Mouse (Mus musculus) midbrain, embryonic 14.5 days (tissue): ENCODE data around the gene Tbl1x. TPM values are rescaled to one million over a fixed set of nuclear protein-coding genes. Genes with fewer than 3 reads are reported as not detected.

Experiments
- ATAC-seq: fragments of 200-750 bp; cut with Nextera tagmentation; 2 replicates; pipeline ENCODE4 v1.8.0; 2017; ENCODE audit warnings: moderate number of reproducible peaks, moderate library complexity; ENCODE audit not compliant: low FRiP score, low TSS enrichment
- DNase-seq: peaks from one replicate; pipeline ENCODE4 v3.0.0-alpha.2; 2015
- H3K27ac ChIP-seq: fragments of 300-500 bp; sonication (generic); replicated peaks from 2 replicates; pipeline ENCODE4 v1.5.1; 2014; ENCODE audit warnings: mild to moderate bottlenecking, low read depth, low read length, moderate library complexity
- H3K27me3 ChIP-seq: fragments of 300-500 bp; sonication (generic); 2 replicates; pipeline ENCODE4 v1.6.1; 2014; ENCODE audit warnings: low read length, control low read depth, mixed read lengths; ENCODE audit not compliant: control insufficient read depth, insufficient read depth
- H3K36me3 ChIP-seq: fragments of 300-500 bp; sonication (generic); 2 replicates; pipeline ENCODE4 v1.6.1; 2014; ENCODE audit warnings: low read length, control low read depth; ENCODE audit not compliant: control insufficient read depth, insufficient read depth
- H3K4me1 ChIP-seq: fragments of 300-500 bp; sonication (generic); 2 replicates; pipeline ENCODE4 v1.6.1; 2014; ENCODE audit warnings: mild to moderate bottlenecking, antibody characterized with exemption, low read length, control low read depth; ENCODE audit not compliant: control insufficient read depth, insufficient read depth
- H3K4me2 ChIP-seq: fragments of 300-500 bp; sonication (generic); 2 replicates; pipeline ENCODE4 v1.6.1; 2014; ENCODE audit warnings: mild to moderate bottlenecking, low read length, moderate library complexity
- H3K4me3 ChIP-seq: fragments of 300-500 bp; sonication (generic); replicated peaks from 2 replicates; pipeline ENCODE4 v1.5.1; 2014; ENCODE audit warnings: low read depth, low read length
- H3K9ac ChIP-seq: fragments of 300-500 bp; sonication (generic); replicated peaks from 2 replicates; pipeline ENCODE4 v1.6.1; 2014; ENCODE audit warnings: mild to moderate bottlenecking, low read length, moderate library complexity
- H3K9me3 ChIP-seq: fragments of 300-500 bp; sonication (generic); 2 replicates; pipeline ENCODE4 v1.6.1; 2016; ENCODE audit warnings: low read length, control low read depth, mixed read lengths; ENCODE audit not compliant: control insufficient read depth
- WGBS: fragments of 180-500 bp; shearing (Covaris S2); extraction: QIAGEN DNeasy Blood & Tissue Kit; methylation state at CpG from one replicate; pipeline ENCODE4 v1.1.7; 2014; 5-methylcytosine and 5-hydroxymethylcytosine counted together
- polyA plus RNA-seq: library from polyadenylated mRNA; unstranded; fragments of >200 nt; fragmentation: Nextera tagmentation; extraction: Ambion mirVana; gene quantifications from 2 replicates; pipeline ENCODE4 v1.2.1, GENCODE M21; 2014

Gene Tbl1x
- polyA plus RNA-seq, result 39.2 and 54.1 TPM in 2 replicates

- WGBS, result 22% methylated on average over 70 of the region's 76 CpGs
- Histone ChIP-seq H3K9me3 (no peaks in the 10 kb centered on the region), H3K4me2 (peak within 1 kb of the TSS; percentile 61), H3K9ac (peak within 1 kb of the TSS; percentile 78), H3K36me3 (no peaks in the 10 kb centered on the region), H3K27ac (peak within 1 kb of the TSS; percentile 95), H3K27me3 (no peaks in the 10 kb centered on the region), H3K4me1 (no peaks in the 10 kb centered on the region), H3K4me3 (peak within 1 kb of the TSS; percentile 59)
- DNase-seq, result peak; percentile 86
- peak; percentile 83 for ATAC-seq
These were observed at the start of gene Tbl1x for GRCm38 (mm10) chrX:77510371-77511300. Gene Tbl1x (plus strand): TSS chrX:77511013.

- H3K4me3 ChIP-seq, result no peak overlapping the region
- H3K27me3 ChIP-seq, result no peaks in the 10 kb centered on the region
- H3K9ac ChIP-seq, result no peak overlapping the region
- WGBS, result 72% methylated on average over 1 of the region's 1 CpGs
- H3K36me3 ChIP-seq, result no peaks in the 10 kb centered on the region
- ATAC-seq (no peak), DNase-seq (no peak)
- no peaks in the 10 kb centered on the region for H3K4me1 ChIP-seq
- no peak overlapping the region for H3K4me2 ChIP-seq
- no peaks in the 10 kb centered on the region for H3K9me3 ChIP-seq
- no peak overlapping the region for H3K27ac ChIP-seq
These were observed 41.6 kb upstream of the Tbl1x start for GRCm38 (mm10) chrX:77469216-77469615.

DNA sequence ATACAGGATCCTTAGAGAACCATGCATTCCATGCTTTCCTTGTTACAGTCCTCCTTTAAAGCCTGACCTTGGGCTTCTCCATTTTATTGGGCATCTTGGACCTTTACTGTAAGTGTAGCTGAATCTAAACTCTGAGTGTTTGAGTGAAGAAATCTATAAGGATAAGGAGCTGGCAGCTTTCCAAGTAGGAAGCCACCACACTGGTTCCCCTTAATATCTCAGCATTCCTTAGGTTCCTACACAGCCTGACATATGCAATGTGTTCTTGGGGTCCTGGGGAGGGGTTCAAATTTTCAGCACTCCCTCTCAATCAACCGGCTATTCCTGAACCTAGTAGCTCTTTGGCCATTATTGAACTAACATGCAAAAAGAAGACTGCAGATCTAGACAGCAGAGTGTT is 38.0 kb upstream of the Tbl1x start:
- Histone ChIP-seq H3K4me2 (no peak overlapping the region), H3K9me3 (no peaks in the 10 kb centered on the region), H3K4me3 (no peak overlapping the region), H3K27ac (no peak overlapping the region), H3K36me3 (no peaks in the 10 kb centered on the region), H3K9ac (no peak overlapping the region), H3K4me1 (no peaks in the 10 kb centered on the region), H3K27me3 (no peaks in the 10 kb centered on the region)
- WGBS, result 88% methylated on average over 1 of the region's 1 CpGs
- DNase-seq (no peak), ATAC-seq (no peak)

DNA sequence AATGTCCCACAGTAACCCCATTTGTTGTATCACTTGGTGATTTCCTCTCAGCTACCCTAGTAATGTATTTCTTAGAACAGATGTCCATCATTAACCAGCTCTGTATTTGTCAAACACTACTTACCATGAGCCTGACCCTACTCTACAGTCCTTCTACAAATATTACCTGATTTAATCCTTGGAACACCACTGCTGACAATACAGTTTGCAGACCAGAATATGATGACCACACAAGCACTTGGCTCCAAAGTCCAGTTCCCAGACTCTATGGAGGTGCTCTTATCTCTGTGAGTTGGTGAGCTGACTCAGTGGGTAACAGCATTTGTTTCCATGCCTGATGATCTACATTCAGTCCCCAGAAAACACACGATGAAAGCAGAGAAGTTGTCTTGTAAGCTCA is 37.3 kb upstream of the Tbl1x start:
- Histone ChIP-seq H3K4me2 (no peak overlapping the region), H3K9ac (no peak overlapping the region), H3K4me1 (no peaks in the 10 kb centered on the region), H3K27ac (no peak overlapping the region), H3K36me3 (no peaks in the 10 kb centered on the region), H3K27me3 (no peaks in the 10 kb centered on the region), H3K9me3 (no peaks in the 10 kb centered on the region), H3K4me3 (no peak overlapping the region)
- DNase-seq, result no peak
- 77% methylated on average over 1 of the region's 1 CpGs for WGBS
- no peak for ATAC-seq

- peak; percentile 8 for DNase-seq
- 15% methylated on average over 1 of the region's 1 CpGs for WGBS
- ATAC-seq, result no peak
- H3K27me3 ChIP-seq, result no peaks in the 10 kb centered on the region
- H3K9ac ChIP-seq, result no peak overlapping the region
- no peak overlapping the region for H3K4me3 ChIP-seq
- no peak overlapping the region for H3K4me2 ChIP-seq
- H3K4me1 ChIP-seq, result no peaks in the 10 kb centered on the region
- H3K36me3 ChIP-seq, result no peaks in the 10 kb centered on the region
- no peak overlapping the region for H3K27ac ChIP-seq
- no peaks in the 10 kb centered on the region for H3K9me3 ChIP-seq
These were observed 36.3 kb upstream of the Tbl1x start for GRCm38 (mm10) chrX:77474551-77474950.

GRCm38 (mm10) chrX:77477526-77477925 is 33.3 kb upstream of the Tbl1x start:
- WGBS, result 83% methylated on average over 2 of the region's 2 CpGs
- no peaks in the 10 kb centered on the region for H3K27me3 ChIP-seq
- H3K9me3 ChIP-seq, result no peaks in the 10 kb centered on the region
- no peak overlapping the region for H3K27ac ChIP-seq
- H3K4me1 ChIP-seq, result no peaks in the 10 kb centered on the region
- H3K4me3 ChIP-seq, result no peak overlapping the region
- no peaks in the 10 kb centered on the region for H3K36me3 ChIP-seq
- H3K4me2 ChIP-seq, result no peak overlapping the region
- ATAC-seq, result no peak
- no peak overlapping the region for H3K9ac ChIP-seq
- no peak for DNase-seq

DNA sequence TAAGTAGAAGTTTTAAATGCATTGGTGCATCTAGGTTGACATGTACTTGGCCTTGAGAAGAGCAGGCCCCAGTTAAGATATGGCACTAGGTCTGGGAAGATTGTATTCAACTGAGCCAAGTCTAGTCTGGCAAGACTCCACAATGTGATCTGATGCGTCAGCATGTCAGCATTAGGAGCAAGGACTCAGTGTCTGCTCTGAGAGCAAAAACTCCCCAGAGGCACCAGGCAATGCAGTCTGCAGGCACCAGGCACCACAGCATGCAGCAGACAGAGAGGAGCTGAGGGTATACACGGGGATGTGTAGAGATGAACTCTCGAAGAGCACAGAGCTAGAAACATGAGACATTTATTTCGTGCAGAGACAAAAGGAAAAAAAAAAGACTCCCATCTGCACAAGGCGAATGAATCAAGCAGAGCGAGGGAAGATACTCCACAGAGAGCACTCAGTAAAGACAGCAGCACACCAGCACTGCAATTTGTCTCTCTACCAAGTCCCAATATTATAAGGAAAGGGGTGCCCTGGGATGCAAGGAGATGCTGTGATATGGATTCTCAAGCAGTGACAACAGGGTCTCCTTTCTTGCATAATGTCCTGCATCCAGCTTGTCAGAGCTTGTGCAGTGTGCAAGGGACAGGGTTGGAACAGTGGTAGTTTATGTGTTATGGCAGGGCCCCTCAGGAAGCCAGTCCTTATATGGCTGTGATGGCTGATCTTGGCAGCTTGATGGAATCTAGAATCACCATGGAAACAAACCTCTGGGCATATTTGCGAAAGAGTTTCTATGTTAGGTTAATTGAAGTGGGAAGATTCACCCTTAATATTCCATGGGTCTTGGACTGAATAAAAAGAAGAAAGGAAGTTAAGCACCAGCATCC is 22.7 kb upstream of the Tbl1x start:
- H3K36me3 ChIP-seq, result no peaks in the 10 kb centered on the region

DNA sequence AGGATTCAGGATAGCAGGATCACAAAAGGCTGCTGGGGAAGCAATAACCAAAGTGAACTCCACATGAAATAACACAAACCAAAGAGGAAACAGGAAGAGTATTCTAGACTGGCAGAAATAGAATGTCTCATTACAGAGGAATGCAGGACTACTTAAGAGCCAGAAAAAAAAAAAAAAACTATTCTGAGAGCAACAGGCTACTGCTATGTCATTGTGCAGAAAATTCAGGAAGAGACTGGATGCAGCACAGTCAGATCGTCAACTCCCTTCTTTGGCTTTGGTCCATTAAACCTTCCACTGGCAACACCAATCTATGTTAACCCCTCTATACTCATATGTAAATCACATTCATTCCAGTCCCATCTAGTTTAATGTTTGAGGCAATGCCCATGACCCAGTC is 20.7 kb upstream of the Tbl1x start:
- Histone ChIP-seq H3K27me3 (no peaks in the 10 kb centered on the region), H3K4me2 (no peak overlapping the region), H3K9ac (no peak overlapping the region), H3K9me3 (no peaks in the 10 kb centered on the region), H3K4me1 (no peaks in the 10 kb centered on the region), H3K27ac (no peak overlapping the region), H3K4me3 (no peak overlapping the region), H3K36me3 (no peaks in the 10 kb centered on the region)
- ATAC-seq (no peak), DNase-seq (no peak)
- WGBS, result 90% methylated on average over 1 of the region's 1 CpGs

More for the DNA sequence above, 22.7 kb upstream of the Tbl1x start:
- ATAC-seq (no peak), DNase-seq (no peak)
- 65% methylated on average over 7 of the region's 7 CpGs for WGBS
- Histone ChIP-seq H3K9me3 (no peaks in the 10 kb centered on the region), H3K9ac (no peak overlapping the region), H3K4me2 (no peak overlapping the region), H3K27ac (no peak overlapping the region), H3K4me1 (no peaks in the 10 kb centered on the region), H3K27me3 (no peaks in the 10 kb centered on the region), H3K4me3 (no peak overlapping the region)
